Mouse (Mus musculus): ENCODE data around the gene Oasl2.

- TF ChIP-seq POLR2A (IDR thresholded peaks at IDR 0.05; ENCODE audit: control insufficient read depth, extremely low read depth, insufficient read depth, low read length, poor library complexity) (no peak), CTCF (IDR thresholded peaks at IDR 0.05; ENCODE audit: borderline replicate concordance, control insufficient read depth, extremely low read depth, insufficient read depth, low read length, poor library complexity) (no peak)
Measured at GRCm38 (mm10) chr5:114876331-114876730, 20.4 kb upstream of the Oasl2 start.

Measured in thymus, adult 2 months (tissue).